Mouse (Mus musculus): ENCODE measurements around the gene Ankrd63.

Gene Ankrd63

DNA sequence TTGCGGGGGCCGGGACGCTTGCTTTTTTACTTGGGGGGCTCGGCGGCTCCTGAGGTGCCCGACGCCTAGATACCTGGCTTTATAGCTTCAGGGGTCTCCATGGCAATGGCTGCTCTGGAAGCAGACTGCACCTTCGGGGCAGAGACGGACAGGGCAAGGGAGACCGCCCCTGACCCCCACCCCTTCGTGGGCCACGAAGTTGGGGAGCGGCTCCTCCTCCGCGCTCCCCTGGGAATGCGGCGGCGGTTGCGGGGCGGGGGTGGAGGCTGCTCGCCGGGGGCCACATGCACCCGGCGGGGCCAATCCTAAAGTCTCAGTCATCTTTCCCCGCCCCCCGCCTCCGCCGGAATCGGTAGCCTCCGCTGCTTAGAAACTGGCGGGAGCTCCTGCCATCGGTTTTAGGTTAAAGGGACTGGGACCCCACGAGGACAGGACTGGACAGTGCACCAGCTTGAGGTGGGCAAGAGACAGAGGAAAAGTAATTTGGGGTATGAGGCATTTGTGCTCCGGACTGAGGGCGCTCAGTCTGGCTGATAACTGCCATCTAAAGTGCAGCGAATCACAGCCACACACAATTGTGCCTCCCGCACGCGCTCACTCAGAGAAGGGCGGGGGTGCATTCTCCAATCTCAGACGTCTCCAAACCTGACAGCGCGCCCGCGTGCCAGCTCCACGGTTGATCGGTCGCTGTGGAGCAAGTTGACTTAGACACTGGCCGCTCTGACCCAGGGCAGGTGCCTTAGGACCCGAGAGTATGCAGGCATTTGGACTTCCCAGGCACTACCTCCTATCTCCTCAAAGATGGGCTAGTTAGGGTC lies at the start of gene Ankrd63:
TSS of gene Ankrd63 (minus strand) at position 51 of the 818 bp plus-strand sequence.
- DNase-seq (ENCODE audit: low read depth, low spot score), result peak; percentile 65

DNA sequence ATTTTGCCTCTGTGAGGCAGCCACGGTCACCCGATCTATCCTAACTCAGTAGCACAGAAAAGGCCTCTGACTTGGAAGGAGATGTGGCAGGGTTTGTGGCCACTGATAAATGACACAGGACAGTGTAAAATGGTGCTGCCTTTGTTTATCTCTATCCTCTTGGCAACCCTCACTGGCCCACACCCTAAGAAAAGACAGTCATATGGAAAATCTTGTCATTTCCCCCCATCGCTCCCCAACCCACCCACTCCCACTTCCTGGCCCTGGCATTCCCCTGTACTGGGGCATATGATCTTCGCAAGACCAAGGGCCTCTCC lies 49.0 kb upstream of the Ankrd63 start:
- DNase-seq (ENCODE audit: low read depth, low spot score), result no peak

DNA sequence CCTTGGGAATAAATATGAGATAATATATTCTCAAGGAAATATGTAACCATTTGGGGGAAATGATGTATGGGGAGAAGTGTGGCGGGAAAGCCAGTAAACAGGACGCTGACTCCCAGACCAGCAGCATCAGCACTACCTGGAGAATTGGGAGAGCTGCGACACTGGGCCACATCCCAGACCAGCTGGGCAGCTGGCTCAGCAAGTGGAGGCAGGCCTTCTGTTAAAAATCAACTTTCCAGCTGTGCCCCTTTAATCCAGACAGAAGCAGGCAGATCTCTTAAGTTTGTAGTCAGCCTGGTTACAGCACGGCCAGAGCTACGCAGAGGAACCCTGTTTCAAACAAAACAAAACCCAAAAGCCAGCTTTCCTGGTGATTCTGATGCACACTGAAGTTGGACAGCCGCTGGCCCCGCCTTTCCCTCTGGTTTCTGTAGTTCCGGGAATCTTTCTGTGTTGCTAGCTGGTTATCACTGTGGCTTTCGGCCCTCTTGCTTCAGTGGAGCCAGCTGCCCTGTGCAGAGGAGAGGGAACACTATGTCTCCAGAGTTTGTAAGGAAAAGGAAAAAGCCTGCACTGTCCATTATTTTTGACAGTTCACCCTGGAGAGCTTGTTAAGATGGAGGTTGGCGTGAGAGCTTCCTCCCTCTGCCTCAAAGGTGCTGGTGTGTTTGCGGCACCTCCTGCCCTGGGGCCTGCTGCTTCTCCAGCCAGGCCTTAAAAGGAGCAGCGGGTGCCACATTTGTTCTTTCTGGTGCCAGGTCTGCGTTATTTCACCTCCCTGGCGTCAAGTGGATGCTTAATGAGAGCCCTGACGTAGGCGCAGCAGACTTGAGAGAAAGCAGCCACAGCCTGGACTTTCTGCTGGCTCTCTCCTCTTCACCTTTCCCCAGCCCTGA lies 48.4 kb upstream of the Ankrd63 start:
- DNase-seq (ENCODE audit: low read depth, low spot score), result no peak

- peak; percentile 45 for DNase-seq (ENCODE audit: low read depth, low spot score)
Observed at GRCm38 (mm10) chr2:118750476-118750875, 46.7 kb upstream of the Ankrd63 start.

DNA sequence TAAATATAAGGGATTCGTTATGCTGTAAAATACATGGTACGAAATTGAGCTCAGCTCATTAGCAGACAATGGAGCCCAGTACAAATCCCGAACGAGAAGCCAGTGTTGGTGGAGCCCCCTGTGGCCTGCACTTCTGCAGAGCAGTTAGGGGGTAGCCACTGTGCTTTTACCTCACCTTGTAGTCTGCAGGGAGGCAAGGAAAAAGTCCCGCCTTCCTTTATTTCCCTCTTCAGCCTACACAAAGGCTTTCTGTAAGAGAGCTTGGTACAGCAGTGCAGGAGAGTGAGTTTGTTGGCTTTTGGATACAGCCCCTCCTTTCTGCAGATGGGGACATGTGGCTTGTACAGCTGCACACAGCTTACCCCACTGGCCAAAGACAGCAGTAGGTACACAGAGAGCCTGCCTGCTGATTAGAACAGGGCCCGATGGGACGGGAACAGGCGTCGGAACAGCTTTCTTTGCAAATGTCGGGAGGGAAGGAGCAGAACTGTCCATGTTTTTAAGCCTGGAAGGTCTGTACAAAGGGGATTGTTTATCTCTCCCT lies 45.6 kb upstream of the Ankrd63 start:
- DNase-seq (ENCODE audit: low read depth, low spot score), result peak; percentile 70

DNA sequence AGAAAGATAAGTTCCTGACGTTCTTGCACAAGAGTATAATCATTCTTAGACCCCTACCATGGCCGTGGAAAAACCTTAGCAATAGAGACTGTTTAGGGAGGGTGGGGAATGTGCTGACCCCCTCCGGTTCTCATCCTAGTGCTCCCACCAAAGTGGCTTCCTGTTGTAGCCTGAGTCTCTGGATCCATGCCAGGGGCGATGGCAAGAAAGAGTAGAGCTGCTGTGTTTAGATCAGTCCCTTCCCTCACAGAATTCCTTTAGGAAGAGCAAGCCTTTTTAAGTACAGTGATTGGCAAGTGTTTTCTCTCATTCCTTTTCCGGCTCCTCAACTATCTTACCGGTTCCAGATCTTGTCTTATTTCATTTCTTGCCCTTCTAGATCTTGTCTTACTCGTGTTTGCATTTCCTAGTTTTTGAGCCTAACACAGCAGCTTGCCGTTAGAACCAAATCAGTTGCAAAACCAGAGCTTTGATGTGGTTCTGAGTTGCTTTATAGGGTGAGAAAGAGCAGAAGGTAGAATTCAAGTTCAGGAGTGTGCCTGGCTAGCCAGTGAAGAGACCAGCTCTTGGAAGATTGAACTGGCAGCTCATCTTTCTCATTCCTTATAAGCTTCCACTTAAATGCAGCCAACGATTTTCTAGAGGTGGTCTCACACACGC lies 43.7 kb upstream of the Ankrd63 start:
- peak; percentile 66 for DNase-seq (ENCODE audit: low read depth, low spot score)

DNA sequence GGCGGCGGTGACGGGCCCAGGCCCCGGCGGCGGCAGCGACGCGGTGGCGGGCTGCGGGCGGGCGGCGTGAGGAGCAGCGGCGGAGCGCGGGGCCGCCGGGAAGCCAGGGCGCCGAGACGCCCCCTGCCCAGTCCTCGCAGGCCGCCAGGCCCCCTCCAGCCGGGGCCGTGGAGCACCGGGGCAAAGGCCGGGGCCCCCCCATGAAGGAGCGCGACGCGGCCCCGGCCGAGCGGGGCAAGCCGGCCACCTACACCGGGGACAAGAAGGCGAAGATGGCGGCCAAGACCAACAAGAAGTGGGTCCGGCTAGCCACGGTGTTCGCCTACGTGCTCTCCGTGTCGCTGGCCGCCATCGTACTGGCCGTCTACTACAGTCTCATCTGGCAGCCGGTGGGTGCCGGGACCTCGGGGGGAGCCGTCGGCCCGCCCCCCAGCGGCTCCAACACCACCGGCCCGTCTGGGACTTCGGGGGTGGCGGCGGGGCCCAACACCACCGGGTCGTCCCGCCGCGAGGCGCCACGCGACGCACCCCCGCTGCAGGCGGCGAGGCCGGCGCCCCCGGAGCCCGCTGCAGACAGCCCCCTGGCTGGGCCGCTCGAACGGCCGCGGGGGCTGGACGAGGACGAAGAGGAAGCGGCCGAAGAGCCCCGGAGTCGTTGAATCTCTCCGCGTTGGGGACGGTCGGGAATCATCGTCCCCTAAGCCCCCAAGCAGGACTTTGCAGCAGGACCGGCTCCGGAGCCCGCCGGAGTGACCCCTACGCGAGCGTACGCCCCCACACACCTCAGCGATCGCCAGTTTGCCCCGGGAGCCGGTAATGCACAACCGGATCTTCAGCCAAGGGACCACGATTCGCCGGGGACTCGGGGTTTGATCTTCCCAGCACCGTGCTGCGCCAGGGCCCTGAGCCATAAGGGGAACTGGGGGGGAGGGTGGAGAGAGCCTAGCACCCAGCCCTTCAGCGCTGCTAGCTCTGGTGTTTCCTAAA lies 42.4 kb upstream of the Ankrd63 start:
- peak; percentile 54 for DNase-seq (ENCODE audit: low read depth, low spot score)

- DNase-seq (ENCODE audit: low read depth, low spot score), result peak; percentile 96
Observed at GRCm38 (mm10) chr2:118745232-118745884, 41.6 kb upstream of the Ankrd63 start, which contains the start of gene Inafm2. Gene Inafm2 (plus strand): TSS chr2:118745758.

- DNase-seq (ENCODE audit: low read depth, low spot score), result no peak
Observed at GRCm38 (mm10) chr2:118744621-118745020, 40.9 kb upstream of the Ankrd63 start.

- peak; percentile 81 for DNase-seq (ENCODE audit: low read depth, low spot score)
Observed at GRCm38 (mm10) chr2:118743261-118743943, 39.6 kb upstream of the Ankrd63 start.

DNA sequence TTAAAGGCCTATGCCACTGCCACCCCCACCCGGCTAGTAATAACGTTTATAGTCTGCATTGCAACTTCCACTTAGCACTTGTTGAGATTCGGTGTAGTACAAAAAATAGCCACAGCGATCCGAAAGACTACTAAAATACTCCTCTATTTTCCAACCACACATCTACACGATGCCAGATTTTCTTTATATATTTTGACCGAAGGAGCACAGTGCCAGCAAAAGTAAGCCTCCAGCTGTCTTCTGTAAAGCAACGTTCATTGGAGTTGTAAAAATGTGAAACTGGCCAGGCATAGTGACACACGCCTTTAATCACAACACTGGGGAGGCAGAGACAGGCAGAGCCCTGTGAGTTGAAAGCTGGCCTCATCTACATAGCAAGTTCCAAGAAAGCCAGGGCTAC lies 37.4 kb upstream of the Ankrd63 start:
- peak; percentile 61 for DNase-seq (ENCODE audit: low read depth, low spot score)

- no peak for DNase-seq (ENCODE audit: low read depth, low spot score)
Observed at GRCm38 (mm10) chr2:118740341-118740740, 36.6 kb upstream of the Ankrd63 start.

DNA sequence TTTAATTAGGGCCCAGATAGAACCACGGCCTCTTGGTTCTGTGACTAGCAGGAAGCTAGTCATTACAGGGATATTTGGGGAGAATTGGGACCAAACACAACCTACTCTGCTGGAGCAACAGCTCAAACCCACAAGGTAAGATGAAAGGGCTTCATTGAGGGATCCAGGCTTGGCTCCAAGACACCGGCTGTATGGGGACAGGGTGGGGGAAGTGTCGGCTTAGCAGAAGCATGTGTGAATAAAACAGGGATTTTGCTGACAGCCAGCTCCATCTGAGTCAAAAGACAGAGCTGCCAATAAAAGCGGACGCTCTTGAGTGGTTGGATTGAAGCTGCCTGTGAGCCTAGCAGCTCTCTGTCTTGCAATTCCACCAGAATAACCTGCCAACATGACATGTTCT lies 29.6 kb upstream of the Ankrd63 start:
- peak; percentile 78 for DNase-seq (ENCODE audit: low read depth, low spot score)

DNA sequence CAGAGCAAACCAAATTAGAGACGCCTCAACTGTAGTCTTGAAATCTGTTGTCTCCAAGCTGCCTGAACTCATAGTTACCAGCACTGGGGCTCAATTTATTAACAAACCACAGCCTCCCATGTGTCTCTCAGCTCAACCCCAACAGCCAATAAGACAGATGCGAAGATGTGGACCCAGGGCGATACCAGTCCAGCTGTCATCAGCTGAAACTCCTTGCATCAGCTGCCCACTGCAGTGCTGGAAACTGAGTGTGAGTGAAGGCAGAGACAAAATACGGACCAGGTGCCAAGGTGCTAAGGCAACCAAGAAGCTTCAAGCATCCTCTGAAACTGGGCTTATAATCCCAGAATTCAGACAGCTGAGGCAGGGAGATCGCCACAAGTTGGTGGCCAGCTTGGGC lies 28.2 kb upstream of the Ankrd63 start:
- DNase-seq (ENCODE audit: low read depth, low spot score), result no peak

DNA sequence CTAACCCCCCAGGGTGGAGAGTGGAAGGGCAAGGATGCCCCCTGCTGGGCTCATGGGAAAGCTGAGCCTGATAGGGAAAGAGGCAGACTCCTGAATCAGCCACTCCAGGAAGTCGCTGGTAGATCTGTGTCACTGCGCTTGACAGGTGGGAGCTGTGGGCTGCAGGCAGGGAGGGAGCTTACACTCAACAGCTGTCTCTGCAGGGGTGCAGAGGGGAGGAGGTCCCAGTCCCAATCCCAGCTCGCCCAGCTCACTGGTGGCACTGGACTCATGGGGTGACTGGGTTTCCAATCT lies 26.8 kb upstream of the Ankrd63 start:
- peak; percentile 80 for DNase-seq (ENCODE audit: low read depth, low spot score)

DNA sequence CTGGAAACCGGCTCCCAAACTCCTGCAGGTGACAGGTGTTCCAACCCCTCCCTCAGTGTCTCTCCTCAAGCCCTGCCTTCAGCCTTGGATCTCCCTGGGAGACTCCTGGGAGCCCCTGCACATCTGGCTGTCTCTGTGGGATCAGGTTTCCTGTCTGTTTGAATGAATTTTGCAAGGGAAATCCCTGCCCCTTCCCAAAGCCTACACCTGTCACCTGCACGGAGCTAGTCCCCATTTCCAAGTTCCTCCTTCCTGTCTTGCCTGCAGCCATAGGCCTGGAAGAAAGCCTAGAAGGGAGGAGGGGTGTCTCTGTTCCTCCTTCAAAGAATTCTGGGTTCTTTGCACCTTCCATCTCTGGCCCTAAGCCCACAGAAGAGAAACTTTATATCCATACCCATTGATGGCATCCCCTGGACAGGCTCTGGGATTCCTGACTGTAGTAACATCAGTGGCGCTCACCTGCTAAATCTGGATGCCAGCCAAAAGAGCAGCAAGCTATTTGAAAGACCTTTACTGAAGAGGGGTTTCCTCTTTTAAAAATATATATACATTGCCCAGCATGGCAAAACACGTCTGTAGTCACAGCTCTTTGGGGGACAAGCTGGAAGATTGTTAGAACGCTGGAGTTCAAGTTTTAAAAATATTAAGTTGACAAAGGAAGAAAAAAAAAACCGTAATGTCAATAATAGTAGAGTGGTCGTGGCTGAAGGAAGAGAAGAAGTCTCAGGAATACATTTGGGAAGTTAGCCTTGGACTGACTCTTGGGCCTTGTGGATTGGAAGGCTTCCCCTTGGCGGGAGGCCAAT lies 26.3 kb upstream of the Ankrd63 start:
- DNase-seq (ENCODE audit: low read depth, low spot score), result no peak

GRCm38 (mm10) chr2:118729194-118729593 lies 25.4 kb upstream of the Ankrd63 start:
- no peak for DNase-seq (ENCODE audit: low read depth, low spot score)

GRCm38 (mm10) chr2:118728337-118728736 lies 24.6 kb upstream of the Ankrd63 start, which contains the start of gene Plcb2:
Gene Plcb2 (minus strand): TSS chr2:118728438.
- DNase-seq (ENCODE audit: low read depth, low spot score), result no peak

GRCm38 (mm10) chr2:118727911-118728310 lies 24.1 kb upstream of the Ankrd63 start:
- DNase-seq (ENCODE audit: low read depth, low spot score), result no peak
